Mouse (Mus musculus) heart, postnatal 0 days (tissue): Measurements from ENCODE around the gene Hist1h2ad. TPM values are rescaled to one million over a fixed set of nuclear protein-coding genes. Genes with fewer than 3 reads are reported as not detected.
"Not testable (repeated sequence)": the region's sequence is repeated elsewhere in the genome, so short reads cannot be mapped to it uniquely, and the experiment has no call there.

ENCODE experiments used
- ATAC-seq: fragments of 200-750 bp; cut with Nextera tagmentation; 2 replicates; pipeline ENCODE4 v1.8.0; 2017; ENCODE audit warnings: low read depth, moderate number of reproducible peaks, moderate library complexity; ENCODE audit not compliant: insufficient read depth
- DNase-seq: peaks from one replicate; pipeline ENCODE4 v3.0.0-alpha.2; 2016; ENCODE audit warnings: low spot score
- H3K27ac ChIP-seq: fragments of 300-500 bp; sonication (generic); 2 replicates; pipeline ENCODE4 v1.5.1; 2014; ENCODE audit warnings: low read depth, mild to moderate bottlenecking
- H3K27me3 ChIP-seq: fragments of 300-500 bp; sonication (generic); 2 replicates; pipeline ENCODE4 v1.6.1; 2014; ENCODE audit warnings: low read length, mixed read lengths; ENCODE audit not compliant: control insufficient read depth, insufficient read depth
- H3K36me3 ChIP-seq: fragments of 300-500 bp; sonication (generic); replicated peaks from 2 replicates; pipeline ENCODE4 v1.6.1; 2014; ENCODE audit warnings: low read length, mixed read lengths; ENCODE audit not compliant: control insufficient read depth, insufficient read depth
- H3K4me1 ChIP-seq: fragments of 300-500 bp; sonication (generic); 2 replicates; pipeline ENCODE4 v1.6.1; 2014; ENCODE audit warnings: antibody characterized with exemption; ENCODE audit not compliant: control insufficient read depth, insufficient read depth
- H3K4me2 ChIP-seq: fragments of 300-500 bp; sonication (generic); 2 replicates; pipeline ENCODE4 v1.6.1; 2014; ENCODE audit warnings: low read depth, mild to moderate bottlenecking, low read length, moderate library complexity
- H3K4me3 ChIP-seq: fragments of 300-500 bp; sonication (generic); 2 replicates; pipeline ENCODE4 v1.5.1; 2014; ENCODE audit warnings: low read depth, low read length
- H3K9ac ChIP-seq: fragments of 300-500 bp; sonication (generic); replicated peaks from 2 replicates; pipeline ENCODE4 v1.6.1; 2014; ENCODE audit warnings: low read depth, low read length, mixed read lengths
- H3K9me3 ChIP-seq: fragments of 300-500 bp; sonication (generic); replicated peaks from 2 replicates; pipeline ENCODE4 v1.6.1; 2016; ENCODE audit warnings: low read length; ENCODE audit not compliant: control insufficient read depth
- CTCF ChIP-seq: IDR thresholded peaks from 2 replicates; pipeline ENCODE4 v1.5.1; 2016; ENCODE audit warnings: antibody characterized with exemption, control low read depth, low read depth
- EP300 ChIP-seq: IDR thresholded peaks from 2 replicates; pipeline ENCODE4 v1.6.1; 2016; ENCODE audit warnings: antibody characterized with exemption, low read depth
- WGBS: fragments of 180-500 bp; shearing (Covaris S2); extraction: QIAGEN DNeasy Blood & Tissue Kit; methylation state at CpG from one replicate; pipeline ENCODE4 v1.1.7; 2014; 5-methylcytosine and 5-hydroxymethylcytosine counted together
- polyA plus RNA-seq: library from polyadenylated mRNA; unstranded; fragments of >200 nt; fragmentation: Nextera tagmentation; extraction: Ambion mirVana; gene quantifications from 2 replicates; pipeline ENCODE4 v1.2.1, GENCODE M21; 2015
- total RNA-seq: library from RNA; depleted of rRNA; stranded (reverse); fragments of >200 nt; gene quantifications from 2 replicates; pipeline ENCODE4 v1.2.3, GENCODE M21; 2014; ENCODE audit warnings: low replicate concordance

Hist1h2ad gene
- total and polyA plus RNA-seq, 2 experiments from 2014 or later = 0.27 to 568 TPM

DNA sequence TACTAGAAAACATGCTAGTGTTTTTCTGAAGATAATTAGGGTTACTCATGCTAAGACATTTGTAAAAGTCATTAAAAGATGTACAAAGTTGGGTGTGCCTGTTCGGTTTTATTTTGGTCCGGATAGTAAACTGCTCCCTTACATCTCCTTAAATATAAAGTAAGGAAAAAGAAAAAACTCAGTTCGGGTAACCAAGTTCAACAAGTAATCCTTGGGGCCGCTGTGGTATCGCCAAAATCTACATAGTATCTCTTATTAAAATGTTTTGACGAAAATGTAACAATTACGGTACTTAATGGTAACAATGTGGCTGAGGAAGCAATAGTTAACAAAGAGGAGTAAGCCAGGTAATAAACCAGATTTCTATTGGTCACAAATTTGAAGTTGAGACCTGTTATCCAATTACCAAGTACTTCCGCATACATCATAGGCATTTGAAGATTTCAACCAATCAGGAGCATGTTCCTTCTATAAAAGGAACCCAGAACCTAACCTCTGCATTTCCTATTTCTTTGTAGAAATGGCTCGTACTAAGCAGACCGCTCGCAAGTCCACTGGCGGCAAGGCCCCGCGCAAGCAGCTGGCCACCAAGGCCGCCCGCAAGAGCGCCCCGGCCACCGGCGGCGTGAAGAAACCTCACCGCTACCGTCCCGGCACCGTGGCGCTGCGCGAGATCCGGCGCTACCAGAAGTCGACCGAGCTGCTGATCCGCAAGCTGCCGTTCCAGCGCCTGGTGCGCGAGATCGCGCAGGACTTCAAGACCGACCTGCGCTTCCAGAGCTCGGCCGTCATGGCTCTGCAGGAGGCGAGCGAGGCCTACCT, 30.0 kb upstream of the Hist1h2ad start, which contains the start of gene Hist1h3f:
TSS of gene Hist1h3f (plus strand) at position 88 of the 822 bp plus-strand sequence.
- peak; percentile 88 for ATAC-seq
- Histone ChIP-seq H3K36me3 (no peaks in the 10 kb centered on the region), H3K27me3 (no peaks in the 10 kb centered on the region), H3K9ac (peak within 1 kb of the TSS; percentile 59), H3K27ac (peak within 1 kb of the TSS; percentile 95), H3K4me1 (no peaks in the 10 kb centered on the region), H3K4me2 (peak within 1 kb of the TSS; percentile 81), H3K4me3 (peak within 1 kb of the TSS; percentile 57), H3K9me3 (no peaks in the 10 kb centered on the region)
- TF ChIP-seq CTCF (no peak), EP300 (no peak)
- peak; percentile 98 for DNase-seq
- under 1% methylated on average over 22 of the region's 45 CpGs for WGBS

DNA sequence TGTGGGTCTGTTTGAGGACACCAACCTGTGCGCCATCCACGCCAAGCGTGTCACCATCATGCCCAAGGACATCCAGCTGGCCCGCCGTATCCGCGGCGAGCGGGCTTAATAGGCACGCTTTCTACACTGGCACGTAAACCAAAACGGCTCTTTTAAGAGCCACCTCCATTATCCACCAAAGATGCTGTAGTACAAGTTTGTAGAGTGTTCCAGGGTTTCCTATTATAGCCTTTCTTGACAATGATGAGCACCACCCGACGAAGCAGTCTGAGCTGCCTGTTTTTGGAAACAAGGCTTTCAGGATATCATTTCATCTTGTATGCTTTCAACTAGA, 29.4 kb upstream of the Hist1h2ad start:
- not testable (repeated sequence) for ATAC-seq, H3K4me1 ChIP-seq, H3K9me3 ChIP-seq, DNase-seq, H3K36me3 ChIP-seq, H3K27me3 ChIP-seq
- H3K9ac ChIP-seq = peak overlapping the region; percentile 59; the same call in 1 of the 2 replicates
- peak overlapping the region; percentile 81 for H3K4me2 ChIP-seq
- H3K27ac ChIP-seq = peak overlapping the region; percentile 95
- H3K4me3 ChIP-seq = peak overlapping the region; percentile 57
- 0% methylated on average over 10 of the region's 14 CpGs for WGBS

DNA sequence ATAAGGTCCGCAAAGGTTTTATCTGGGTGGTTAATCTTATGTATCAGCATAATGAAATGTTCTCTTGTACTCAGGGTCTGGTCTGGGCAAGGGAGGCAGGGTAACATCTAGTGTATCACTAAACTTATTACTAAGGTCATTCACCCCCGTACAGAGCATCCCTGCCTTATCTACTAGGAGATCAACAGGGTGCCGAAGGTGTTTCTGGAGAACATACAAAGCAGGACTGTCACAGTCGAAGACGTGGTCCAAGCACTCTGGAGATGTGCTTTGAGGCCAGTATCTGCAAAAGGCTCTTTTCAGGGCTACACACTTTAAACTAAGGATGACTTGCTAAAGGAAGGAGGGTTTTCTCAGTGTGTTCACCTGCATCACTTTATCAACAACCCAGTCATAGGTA, 27.5 kb upstream of the Hist1h2ad start:
- no peaks in the 10 kb centered on the region for H3K9me3 ChIP-seq
- no peak for TF ChIP-seq EP300
- TF ChIP-seq CTCF = no peak
- no peak overlapping the region for H3K27ac ChIP-seq
- ATAC-seq = no peak
- H3K4me3 ChIP-seq = no peak overlapping the region
- H3K4me1 ChIP-seq = no peaks in the 10 kb centered on the region; the same call in 1 of the 2 replicates
- WGBS = 65% methylated on average over 5 of the region's 5 CpGs
- H3K27me3 ChIP-seq = no peaks in the 10 kb centered on the region
- DNase-seq = no peak
- H3K4me2 ChIP-seq = no peak overlapping the region
- no peak overlapping the region for H3K9ac ChIP-seq
- no peaks in the 10 kb centered on the region for H3K36me3 ChIP-seq

DNA sequence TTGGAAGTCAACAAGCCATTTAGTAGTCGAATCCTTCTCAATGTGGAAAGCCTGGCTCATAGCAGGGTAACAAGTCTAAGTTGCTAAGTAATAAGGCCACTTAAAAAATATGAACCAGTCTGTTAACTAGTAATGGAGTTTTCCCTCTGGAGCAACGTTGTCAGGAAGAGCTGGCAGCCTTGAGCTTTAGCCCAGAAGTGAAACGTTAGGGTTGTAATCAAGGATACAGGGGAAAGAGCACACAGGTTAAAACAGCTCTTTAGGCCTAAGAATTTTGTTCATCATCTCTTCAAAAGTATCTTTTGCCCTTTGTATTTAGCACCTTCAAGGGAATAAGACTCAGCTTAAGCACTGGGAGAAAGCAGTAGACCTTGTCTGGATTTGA, 23.4 kb upstream of the Hist1h2ad start:
- Histone ChIP-seq H3K4me2 (peak overlapping the region; percentile 59), H3K36me3 (no peaks in the 10 kb centered on the region), H3K4me3 (peak overlapping the region; percentile 47), H3K4me1 (peaks cover 5% of the 10 kb centered on the region; the same call in 1 of the 2 replicates), H3K27me3 (no peaks in the 10 kb centered on the region), H3K9ac (peak overlapping the region; percentile 50), H3K9me3 (no peaks in the 10 kb centered on the region), H3K27ac (peak overlapping the region; percentile 85)
- TF ChIP-seq EP300 (no peak), CTCF (no peak)
- 9% methylated on average over 3 of the region's 3 CpGs for WGBS
- DNase-seq (no peak), ATAC-seq (no peak)

DNA sequence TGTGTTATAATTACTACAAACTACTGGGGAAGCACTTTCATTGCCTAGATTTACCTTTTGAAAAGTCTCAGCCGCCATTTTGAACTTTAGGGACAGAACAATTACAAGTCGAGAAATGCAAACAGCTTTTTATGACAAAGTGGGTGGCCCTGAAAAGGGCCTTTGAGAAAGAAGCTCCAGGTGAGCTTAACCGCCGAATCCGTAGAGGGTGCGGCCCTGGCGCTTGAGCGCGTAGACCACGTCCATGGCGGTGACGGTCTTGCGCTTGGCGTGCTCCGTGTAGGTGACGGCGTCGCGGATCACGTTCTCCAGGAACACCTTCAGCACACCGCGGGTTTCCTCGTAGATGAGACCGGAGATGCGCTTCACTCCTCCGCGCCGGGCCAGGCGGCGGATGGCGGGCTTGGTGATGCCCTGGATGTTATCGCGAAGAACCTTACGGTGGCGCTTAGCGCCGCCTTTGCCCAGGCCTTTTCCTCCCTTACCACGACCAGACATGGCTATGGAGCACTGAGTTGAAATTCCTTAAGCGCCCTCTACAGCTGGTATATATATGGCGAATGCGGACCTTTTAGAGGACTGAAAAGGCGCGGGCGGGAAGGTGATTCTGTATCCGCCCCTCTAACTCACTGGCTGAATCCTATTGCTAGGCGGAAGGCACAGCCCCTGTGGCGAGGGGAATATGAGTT, 22.9 kb upstream of the Hist1h2ad start, which contains the start of gene Hist1h4f:
TSS of gene Hist1h4f (minus strand) at position 503 of the 689 bp plus-strand sequence.
- Histone ChIP-seq H3K4me2 (peak within 1 kb of the TSS; percentile 59), H3K27ac (peak within 1 kb of the TSS; percentile 85), H3K4me3 (peak within 1 kb of the TSS; percentile 47), H3K9ac (peak within 1 kb of the TSS; percentile 50)
- DNase-seq (peak; percentile 95), ATAC-seq (peak; percentile 71)
- not testable (repeated sequence) for H3K36me3 ChIP-seq, H3K9me3 ChIP-seq, H3K27me3 ChIP-seq, H3K4me1 ChIP-seq
- TF ChIP-seq CTCF (peak; percentile 58), EP300 (peak; percentile 81; the same call in 1 of the 2 replicates)
- WGBS = under 1% methylated on average over 44 of the region's 47 CpGs
